Mouse (Mus musculus): ENCODE measurements around the gene Cbr4.

- TF ChIP-seq POLR2A (IDR thresholded peaks at IDR 0.05; ENCODE audit: insufficient read depth, low read depth, low read length) = no peak
- no peak for TF ChIP-seq CTCF (IDR thresholded peaks at IDR 0.05; ENCODE audit: insufficient read depth, low read depth, low read length)
Observed at GRCm38 (mm10) chr8:61448881-61449280, 38.7 kb upstream of the Cbr4 start.

Measured in olfactory bulb, adult 2 months (tissue).